Mouse (Mus musculus): Measurements from ENCODE around the gene Jph2.

DNA sequence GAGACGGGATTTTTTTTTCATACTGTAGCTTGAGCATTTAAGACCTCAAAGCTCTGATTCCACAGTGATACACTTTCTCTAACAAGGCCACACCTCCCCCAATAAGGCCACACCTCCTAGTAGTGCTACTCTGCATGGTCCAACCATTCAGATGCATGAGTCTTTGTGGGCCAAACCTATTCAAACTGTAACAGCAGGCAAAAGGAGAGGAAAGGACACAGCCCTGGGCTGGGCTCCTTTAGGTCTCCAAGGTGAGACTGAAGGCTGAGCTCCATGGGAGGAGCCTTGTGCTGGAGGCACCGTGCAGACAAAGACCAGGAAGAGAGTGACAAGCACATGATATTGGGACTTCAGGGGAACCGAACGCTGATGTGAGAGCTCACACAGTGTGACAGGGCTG is 80.5 kb downstream of the Jph2 start:
- TF ChIP-seq CTCF (IDR thresholded peaks at IDR 0.05; ENCODE audit: low read depth, low read length) (no peak), POLR2A (IDR thresholded peaks at IDR 0.05; ENCODE audit: borderline replicate concordance, low read depth, low read length) (no peak)
